Mouse (Mus musculus) R1 (cell line): ENCODE results near the gene Ubb.

ENCODE experiments used
- DNase-seq: peaks from one replicate; pipeline ENCODE4 v3.0.0-alpha.2; 2018; ENCODE audit warnings: low read depth, low spot score

Gene Ubb

GRCm38 (mm10) chr11:62584671-62585206 lies 33.8 kb downstream of the Ubb start:
- no peak for DNase-seq

- DNase-seq = no peak
These were observed 36.1 kb downstream of the Ubb start for GRCm38 (mm10) chr11:62587034-62587433.

- peak; percentile 44 for DNase-seq
These were observed 38.4 kb downstream of the Ubb start for GRCm38 (mm10) chr11:62589391-62589790.

GRCm38 (mm10) chr11:62591026-62591425 lies 40.1 kb downstream of the Ubb start:
- DNase-seq = no peak

- DNase-seq = no peak
These were observed 41.1 kb downstream of the Ubb start for GRCm38 (mm10) chr11:62591904-62592575.

GRCm38 (mm10) chr11:62598571-62598970 lies 47.6 kb downstream of the Ubb start:
- DNase-seq = no peak

GRCm38 (mm10) chr11:62601732-62602618 lies 51.0 kb downstream of the Ubb start:
- DNase-seq = peak; percentile 44
